Mouse (Mus musculus) testis, adult 2 months (tissue): Measurements from ENCODE around the gene Tmem199. TPM values are rescaled to one million over a fixed set of nuclear protein-coding genes. Genes with fewer than 3 reads are reported as not detected.

Source experiments
- H3K27ac ChIP-seq: fragments of 200-500 bp; 2 replicates; pipeline ENCODE4 v1.5.1; 2012; ENCODE audit warnings: low read depth, low read length; ENCODE audit not compliant: control insufficient read depth, insufficient read depth
- H3K27me3 ChIP-seq: fragments of 200-500 bp; 2 replicates; pipeline ENCODE4 v1.6.1; 2012; ENCODE audit warnings: mild to moderate bottlenecking, low read length, moderate library complexity; ENCODE audit not compliant: control insufficient read depth, insufficient read depth
- H3K36me3 ChIP-seq: fragments of 200-500 bp; 2 replicates; pipeline ENCODE4 v1.6.1; 2012; ENCODE audit warnings: mild to moderate bottlenecking, low read length; ENCODE audit not compliant: control insufficient read depth, insufficient read depth
- H3K4me1 ChIP-seq: fragments of 200-500 bp; 2 replicates; pipeline ENCODE4 v1.6.1; 2012; ENCODE audit warnings: low read length; ENCODE audit not compliant: control insufficient read depth, insufficient read depth
- H3K4me3 ChIP-seq: fragments of 200-500 bp; 2 replicates; pipeline ENCODE4 v1.5.1; 2012; ENCODE audit warnings: low read depth, mild to moderate bottlenecking, low read length, moderate library complexity, mixed read lengths; ENCODE audit not compliant: control insufficient read depth
- CTCF ChIP-seq: fragments of 200-500 bp; IDR thresholded peaks from 2 replicates; pipeline ENCODE4 v1.5.1; 2012; ENCODE audit warnings: low read depth, mild to moderate bottlenecking, inconsistent platforms, low read length, moderate library complexity; ENCODE audit not compliant: control insufficient read depth, insufficient read depth, insufficient replicate concordance
- POLR2A ChIP-seq: fragments of 200-500 bp; IDR thresholded peaks from 2 replicates; pipeline ENCODE4 v1.6.1; 2012; ENCODE audit warnings: low read depth, mild to moderate bottlenecking, inconsistent platforms, low read length, moderate library complexity; ENCODE audit not compliant: control insufficient read depth
- polyA plus RNA-seq: library from polyadenylated mRNA; depleted of rRNA; stranded (reverse); fragments of >200 nt; gene quantifications from 2 replicates; pipeline ENCODE4 v1.2.3, GENCODE M21; 2012

Tmem199 gene
- polyA plus RNA-seq, 1 experiment: 19.2 TPM

GRCm38 (mm10) chr11:78497544-78498522 is 14.1 kb downstream of the Tmem199 start, which contains the start of gene Sarm1:
Gene Sarm1, minus strand, starts transcription at chr11:78497754.
- H3K27ac ChIP-seq: no peak within 1 kb of the TSS
- H3K36me3 ChIP-seq: no peaks in the 10 kb centered on the region
- TF ChIP-seq POLR2A: no peak
- no peak for TF ChIP-seq CTCF
- H3K4me1 ChIP-seq: peaks cover 10% of the 10 kb centered on the region
- H3K27me3 ChIP-seq: no peaks in the 10 kb centered on the region
- peak within 1 kb of the TSS; percentile 73 for H3K4me3 ChIP-seq

GRCm38 (mm10) chr11:78497071-78497541 is 14.9 kb downstream of the Tmem199 start:
- Histone ChIP-seq H3K36me3 (no peaks in the 10 kb centered on the region), H3K27me3 (no peaks in the 10 kb centered on the region), H3K4me1 (peaks cover 10% of the 10 kb centered on the region), H3K4me3 (peak overlapping the region; percentile 73), H3K27ac (no peak overlapping the region)
- TF ChIP-seq CTCF: no peak
- TF ChIP-seq POLR2A: no peak

DNA sequence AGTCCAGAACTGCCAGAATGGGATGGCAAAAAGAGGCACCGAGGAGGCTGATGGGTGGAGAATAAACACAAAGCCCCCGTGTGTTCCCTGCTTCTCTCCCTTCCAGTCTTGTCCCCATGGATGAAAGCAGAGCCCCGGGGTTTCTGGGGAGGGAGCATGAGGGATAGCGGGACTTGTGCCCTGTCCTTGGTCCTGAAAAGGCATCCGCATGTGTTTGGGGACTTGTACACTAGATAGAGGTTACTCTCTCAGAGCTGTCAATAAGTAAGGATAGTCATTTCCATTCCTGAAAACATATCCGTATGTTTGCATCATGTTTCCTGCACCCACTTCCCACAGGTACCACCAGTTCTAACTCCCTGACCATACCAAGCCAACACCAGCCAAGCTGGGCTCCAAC is 16.1 kb downstream of the Tmem199 start:
- Histone ChIP-seq H3K4me1 (peaks cover 6% of the 10 kb centered on the region), H3K27me3 (no peaks in the 10 kb centered on the region), H3K4me3 (no peak overlapping the region)

GRCm38 (mm10) chr11:78490781-78491241 is 21.2 kb downstream of the Tmem199 start:
- H3K27me3 ChIP-seq: no peaks in the 10 kb centered on the region

More for the DNA sequence above, 16.1 kb downstream of the Tmem199 start:
- Histone ChIP-seq H3K27ac (no peak overlapping the region), H3K36me3 (no peaks in the 10 kb centered on the region)
- TF ChIP-seq POLR2A: no peak
- TF ChIP-seq CTCF: no peak

GRCm38 (mm10) chr11:78488168-78488567 is 23.8 kb downstream of the Tmem199 start:
- no peaks in the 10 kb centered on the region for H3K27me3 ChIP-seq
- no peak overlapping the region for H3K4me3 ChIP-seq
- no peaks in the 10 kb centered on the region for H3K36me3 ChIP-seq
- no peak overlapping the region for H3K27ac ChIP-seq
- H3K4me1 ChIP-seq: peaks cover 13% of the 10 kb centered on the region; the same call in 1 of the 2 replicates
- TF ChIP-seq CTCF (peak; percentile 77; the same call in 1 of the 2 replicates), POLR2A (no peak)

More at GRCm38 (mm10) chr11:78490781-78491241, 21.2 kb downstream of the Tmem199 start:
- no peak for TF ChIP-seq CTCF
- TF ChIP-seq POLR2A: no peak
- H3K36me3 ChIP-seq: no peaks in the 10 kb centered on the region
- H3K4me1 ChIP-seq: peaks cover 10% of the 10 kb centered on the region; the same call in 1 of the 2 replicates
- peak overlapping the region; percentile 32 for H3K4me3 ChIP-seq
- no peak overlapping the region for H3K27ac ChIP-seq

DNA sequence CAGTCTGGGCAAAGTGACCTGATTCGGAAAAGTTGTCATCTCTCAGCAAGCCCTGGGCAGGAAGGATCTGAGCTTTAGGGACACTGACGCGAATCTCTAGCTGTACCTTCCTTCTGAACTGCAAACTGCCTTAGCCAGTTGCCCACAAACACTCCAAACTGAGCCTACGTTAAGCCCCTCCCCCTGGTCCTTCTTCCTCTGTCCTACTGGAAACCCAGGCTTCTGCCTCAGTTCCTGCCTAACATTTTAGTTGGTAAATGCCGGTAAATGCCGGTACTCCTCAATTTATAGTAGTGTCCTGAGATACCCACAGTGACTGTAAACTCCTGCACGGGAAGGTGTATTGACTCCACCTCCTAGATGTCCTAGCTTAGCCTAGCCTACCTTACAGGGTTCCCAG is 28.3 kb downstream of the Tmem199 start:
- peaks cover 9% of the 10 kb centered on the region; the same call in 1 of the 2 replicates for H3K4me1 ChIP-seq
- H3K27ac ChIP-seq: no peak overlapping the region
- H3K36me3 ChIP-seq: no peaks in the 10 kb centered on the region
- H3K27me3 ChIP-seq: no peaks in the 10 kb centered on the region
- TF ChIP-seq CTCF (no peak), POLR2A (no peak)
- peak overlapping the region; percentile 51 for H3K4me3 ChIP-seq

DNA sequence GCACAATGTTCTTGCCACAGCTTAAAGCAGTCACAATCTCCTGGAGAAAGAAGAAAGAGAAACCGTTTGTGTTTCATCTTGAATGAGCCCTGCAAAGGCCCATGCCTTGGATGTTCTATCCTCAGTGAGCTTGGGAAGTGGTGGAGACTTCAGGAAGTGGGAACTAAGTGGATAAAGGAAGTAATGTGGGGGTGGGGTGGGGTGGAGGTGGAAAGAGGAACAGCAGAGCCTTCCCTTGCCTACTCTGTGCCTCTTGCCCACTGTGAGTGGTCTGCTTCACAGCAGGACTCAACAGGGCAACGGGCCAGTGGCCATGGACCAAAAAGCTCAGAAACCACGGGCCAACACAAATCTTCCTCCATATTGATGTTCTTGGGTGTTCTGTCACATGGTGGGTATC is 36.7 kb downstream of the Tmem199 start:
- no peak overlapping the region for H3K4me3 ChIP-seq
- no peak for TF ChIP-seq POLR2A
- no peak for TF ChIP-seq CTCF
- H3K4me1 ChIP-seq: no peaks in the 10 kb centered on the region
- H3K27ac ChIP-seq: no peak overlapping the region
- H3K27me3 ChIP-seq: no peaks in the 10 kb centered on the region
- no peaks in the 10 kb centered on the region for H3K36me3 ChIP-seq
